Mouse (Mus musculus): ENCODE measurements around the gene Cntnap1. TPM values are rescaled to one million over a fixed set of nuclear protein-coding genes. Genes with fewer than 3 reads are reported as not detected.
A peak's percentile ranks its signal among the peaks of the same experiment; 100 is the strongest.

Cntnap1 gene
- polyA plus RNA-seq, 1 experiment = 0.28 TPM

- no peaks in the 10 kb centered on the region for H3K36me3 ChIP-seq (ENCODE audit: control insufficient read depth, insufficient read depth)
- H3K27me3 ChIP-seq (ENCODE audit: control insufficient read depth, insufficient read depth, insufficient read length) = no peaks in the 10 kb centered on the region
- H3K79me3 ChIP-seq (ENCODE audit: low read depth) = peaks cover 4% of the 10 kb centered on the region
- H3ac ChIP-seq (ENCODE audit: control insufficient read depth, insufficient read length, low read depth) = no peak within 1 kb of the TSS
- TF ChIP-seq FOSL1 (IDR thresholded peaks at IDR 0.05; ENCODE audit: insufficient read depth, low read length, poor library complexity, severe bottlenecking) = no peak
- TF ChIP-seq CTCF (IDR thresholded peaks at IDR 0.05; ENCODE audit: control insufficient read depth, insufficient read depth, insufficient read length) = no peak
- no peak for TF ChIP-seq CEBPB (IDR thresholded peaks at IDR 0.05; ENCODE audit: low read depth)
- no peak for TF ChIP-seq MAX (IDR thresholded peaks at IDR 0.05)
- no peak for TF ChIP-seq MYOD1 (IDR thresholded peaks at IDR 0.05; ENCODE audit: control insufficient read depth, insufficient read length, low read depth)
- no peak for TF ChIP-seq MYOG (IDR thresholded peaks at IDR 0.05; ENCODE audit: control insufficient read depth, extremely low read depth, insufficient read length)
- TF ChIP-seq USF1 (IDR thresholded peaks at IDR 0.05; ENCODE audit: low read depth) = no peak
- H3K4me3 ChIP-seq (ENCODE audit: insufficient read depth, poor library complexity, severe bottlenecking) = peak within 1 kb of the TSS; percentile 29
- peaks cover 9% of the 10 kb centered on the region for H3K79me2 ChIP-seq (ENCODE audit: control insufficient read depth, insufficient read depth)
Measured at GRCm38 (mm10) chr11:101174851-101175628, 4.7 kb downstream of the Cntnap1 start, which contains the start of gene Ccr10. Gene Ccr10 (minus strand): TSS chr11:101175443.

DNA sequence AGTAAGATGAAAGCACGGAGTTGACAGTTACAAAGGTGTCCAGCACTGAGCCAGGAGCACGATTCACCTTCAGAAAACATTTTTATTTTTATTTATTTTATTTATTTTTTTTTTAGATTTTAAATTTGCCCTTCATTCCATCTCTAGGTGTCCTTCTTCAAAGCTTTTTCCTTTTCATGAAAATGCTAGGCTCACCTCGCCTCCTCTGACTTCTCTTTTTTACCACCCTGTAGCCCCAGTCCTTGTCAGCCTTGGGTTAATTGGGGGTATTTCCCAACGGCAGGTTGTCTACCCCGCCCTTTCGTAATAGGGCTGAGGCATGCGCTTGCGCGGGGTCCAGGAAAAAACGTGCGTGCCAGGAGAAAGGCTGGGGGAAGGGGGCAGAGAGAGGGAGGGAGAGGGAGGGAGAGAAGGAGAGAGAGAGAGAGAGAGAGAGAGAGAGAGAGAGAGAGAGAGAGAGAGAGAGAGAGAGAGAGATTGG, 5.4 kb downstream of the Cntnap1 start:
- H3K4me3 ChIP-seq (ENCODE audit: insufficient read depth, poor library complexity, severe bottlenecking) = no peak overlapping the region
- no peaks in the 10 kb centered on the region for H3K79me3 ChIP-seq (ENCODE audit: low read depth)
- H3K27me3 ChIP-seq (ENCODE audit: control insufficient read depth, insufficient read depth, insufficient read length) = no peaks in the 10 kb centered on the region
- no peaks in the 10 kb centered on the region for H3K36me3 ChIP-seq (ENCODE audit: control insufficient read depth, insufficient read depth)
- no peak overlapping the region for H3ac ChIP-seq (ENCODE audit: control insufficient read depth, insufficient read length, low read depth)
- TF ChIP-seq MYOG (IDR thresholded peaks at IDR 0.05; ENCODE audit: control insufficient read depth, extremely low read depth, insufficient read length) (no peak), CEBPB (IDR thresholded peaks at IDR 0.05; ENCODE audit: low read depth) (no peak), MAX (IDR thresholded peaks at IDR 0.05) (no peak), MYOD1 (IDR thresholded peaks at IDR 0.05; ENCODE audit: control insufficient read depth, insufficient read length, low read depth) (no peak), USF1 (IDR thresholded peaks at IDR 0.05; ENCODE audit: low read depth) (no peak), FOSL1 (IDR thresholded peaks at IDR 0.05; ENCODE audit: insufficient read depth, low read length, poor library complexity, severe bottlenecking) (no peak), CTCF (IDR thresholded peaks at IDR 0.05; ENCODE audit: control insufficient read depth, insufficient read depth, insufficient read length) (no peak)
- peaks cover 3% of the 10 kb centered on the region for H3K79me2 ChIP-seq (ENCODE audit: control insufficient read depth, insufficient read depth)

DNA sequence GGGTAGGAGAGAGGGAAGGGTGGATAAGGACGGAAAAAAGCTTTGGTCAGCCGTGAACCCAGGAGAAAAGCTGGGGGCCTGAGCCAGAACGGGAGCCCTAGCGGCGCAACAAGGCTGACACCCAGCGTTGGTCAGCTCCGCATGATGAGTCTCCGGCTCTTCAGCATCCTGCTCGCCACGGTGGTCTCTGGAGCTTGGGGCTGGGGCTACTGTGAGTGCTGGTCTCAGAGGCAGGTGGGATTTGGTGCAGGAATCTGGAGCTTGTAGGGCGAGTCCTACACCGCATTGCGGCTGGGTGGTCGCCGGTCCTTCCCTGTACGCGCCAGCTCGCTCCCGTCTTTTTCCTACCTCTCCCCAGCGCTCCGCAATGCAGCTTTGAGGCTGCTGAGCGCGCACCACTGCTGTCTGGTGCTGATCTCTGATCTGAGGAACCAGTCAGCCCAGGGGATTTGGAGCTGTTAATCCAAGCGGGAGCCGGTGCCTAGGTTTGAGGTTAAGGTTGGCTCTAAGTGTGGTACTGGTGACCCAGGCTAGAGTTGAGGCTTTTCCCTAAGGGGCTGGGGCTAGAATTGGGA, 5.9 kb downstream of the Cntnap1 start:
- Histone ChIP-seq H3K79me3 (ENCODE audit: low read depth) (no peaks in the 10 kb centered on the region), H3K79me2 (ENCODE audit: control insufficient read depth, insufficient read depth) (no peaks in the 10 kb centered on the region), H3K36me3 (ENCODE audit: control insufficient read depth, insufficient read depth) (no peaks in the 10 kb centered on the region), H3ac (ENCODE audit: control insufficient read depth, insufficient read length, low read depth) (no peak overlapping the region), H3K27me3 (ENCODE audit: control insufficient read depth, insufficient read depth, insufficient read length) (no peaks in the 10 kb centered on the region), H3K4me3 (ENCODE audit: insufficient read depth, poor library complexity, severe bottlenecking) (no peak overlapping the region)
- peak; percentile 25 for TF ChIP-seq CTCF (IDR thresholded peaks at IDR 0.05; ENCODE audit: control insufficient read depth, insufficient read depth, insufficient read length)
- TF ChIP-seq MAX (IDR thresholded peaks at IDR 0.05) = no peak

- Histone ChIP-seq H3ac (ENCODE audit: control insufficient read depth, insufficient read length, low read depth) (no peak overlapping the region), H3K36me3 (ENCODE audit: control insufficient read depth, insufficient read depth) (no peaks in the 10 kb centered on the region), H3K27me3 (ENCODE audit: control insufficient read depth, insufficient read depth, insufficient read length) (no peaks in the 10 kb centered on the region), H3K79me3 (ENCODE audit: low read depth) (no peaks in the 10 kb centered on the region), H3K79me2 (ENCODE audit: control insufficient read depth, insufficient read depth) (no peaks in the 10 kb centered on the region), H3K4me3 (ENCODE audit: insufficient read depth, poor library complexity, severe bottlenecking) (no peak overlapping the region)
- no peak for TF ChIP-seq USF1 (IDR thresholded peaks at IDR 0.05; ENCODE audit: low read depth)
- peak; percentile 6 for TF ChIP-seq CTCF (IDR thresholded peaks at IDR 0.05; ENCODE audit: control insufficient read depth, insufficient read depth, insufficient read length)
Measured at GRCm38 (mm10) chr11:101176933-101177773, 6.8 kb downstream of the Cntnap1 start.

- TF ChIP-seq MYOD1 (IDR thresholded peaks at IDR 0.05; ENCODE audit: control insufficient read depth, insufficient read length, low read depth) (no peak), FOSL1 (IDR thresholded peaks at IDR 0.05; ENCODE audit: insufficient read depth, low read length, poor library complexity, severe bottlenecking) (no peak), CTCF (IDR thresholded peaks at IDR 0.05; ENCODE audit: control insufficient read depth, insufficient read depth, insufficient read length) (no peak), MYOG (IDR thresholded peaks at IDR 0.05; ENCODE audit: control insufficient read depth, extremely low read depth, insufficient read length) (no peak), USF1 (IDR thresholded peaks at IDR 0.05; ENCODE audit: low read depth) (no peak), MAX (IDR thresholded peaks at IDR 0.05) (no peak), CEBPB (IDR thresholded peaks at IDR 0.05; ENCODE audit: low read depth) (no peak)
- no peak overlapping the region for H3K4me3 ChIP-seq (ENCODE audit: insufficient read depth, poor library complexity, severe bottlenecking)
- no peaks in the 10 kb centered on the region for H3K36me3 ChIP-seq (ENCODE audit: control insufficient read depth, insufficient read depth)
- H3ac ChIP-seq (ENCODE audit: control insufficient read depth, insufficient read length, low read depth) = no peak overlapping the region
- no peaks in the 10 kb centered on the region for H3K79me2 ChIP-seq (ENCODE audit: control insufficient read depth, insufficient read depth)
- no peaks in the 10 kb centered on the region for H3K79me3 ChIP-seq (ENCODE audit: low read depth)
- no peaks in the 10 kb centered on the region for H3K27me3 ChIP-seq (ENCODE audit: control insufficient read depth, insufficient read depth, insufficient read length)
Measured at GRCm38 (mm10) chr11:101178061-101179058, 8.0 kb downstream of the Cntnap1 start.
